Comparison of ENCODE assay signal across 7 mouse cellular contexts in the genomic region with DNA sequence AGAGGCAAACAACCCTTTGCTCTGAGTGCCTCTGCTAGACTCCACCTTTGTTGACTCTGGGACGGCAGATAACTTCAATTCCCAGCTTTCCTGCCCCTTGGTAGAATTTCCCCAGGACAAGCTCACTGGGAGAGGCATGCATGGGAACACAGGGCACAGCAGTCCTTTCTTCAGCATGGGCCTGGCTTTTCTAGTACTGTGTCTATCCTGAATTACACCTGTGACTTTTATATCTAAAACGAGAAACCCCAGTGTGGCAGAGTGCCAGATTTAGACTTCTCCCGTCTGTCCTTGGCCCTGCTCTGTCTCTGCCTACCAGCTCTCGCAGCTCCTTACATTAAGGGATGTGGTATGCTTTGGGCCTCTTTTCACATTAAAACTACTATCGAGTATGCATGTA. TPM values are rescaled to one million over a fixed set of nuclear protein-coding genes. Genes with fewer than 3 reads are reported as not detected.
DNase-seq lines count a peak whose midpoint lies in the region; ATAC-seq and TF ChIP-seq lines count a peak whose summit lies in the region.

No protein-coding gene starts in this region.

- peaks cover 39% of the 10 kb centered on the region for H3K4me1 ChIP-seq in kidney, postnatal 0 days (replicated peaks; ENCODE audit: insufficient read depth, low read length)
- H3K4me1 ChIP-seq in forebrain, postnatal 0 days (ENCODE audit: insufficient read depth) = peaks cover 29% of the 10 kb centered on the region
- H3K4me1 ChIP-seq in liver, embryonic 15.5 days (replicated peaks) = peaks cover 77% of the 10 kb centered on the region

- H3K4me2 ChIP-seq in kidney, postnatal 0 days (ENCODE audit: low read length) = peak overlapping the region; percentile 68; the same call in 1 of the 2 replicates
- peak overlapping the region; percentile 36 for H3K4me2 ChIP-seq in forebrain, postnatal 0 days (ENCODE audit: low read depth)
- peak overlapping the region; percentile 89 for H3K4me2 ChIP-seq in liver, embryonic 15.5 days

- no peak for TF ChIP-seq CTCF in kidney, postnatal 0 days (IDR thresholded peaks at IDR 0.05; ENCODE audit: low read depth)
- no peak for TF ChIP-seq CTCF in forebrain, postnatal 0 days (IDR thresholded peaks at IDR 0.05; ENCODE audit: low read depth)

- H3K4me3 ChIP-seq in kidney, postnatal 0 days (replicated peaks; ENCODE audit: low read depth, low read length) = no peak overlapping the region
- H3K4me3 ChIP-seq in forebrain, postnatal 0 days (ENCODE audit: low read depth, low read length) = no peak overlapping the region
- peak overlapping the region; percentile 78; the same call in 1 of the 2 replicates for H3K4me3 ChIP-seq in liver, embryonic 15.5 days (replicated peaks)

- ATAC-seq in kidney, postnatal 0 days (replicated peaks; ENCODE audit: low FRiP score, low read depth) = no peak
- no peak for ATAC-seq in forebrain, postnatal 0 days
- no peak for ATAC-seq in liver, embryonic 15.5 days (ENCODE audit: insufficient read depth)

- H3K9me3 ChIP-seq in kidney, postnatal 0 days (replicated peaks; ENCODE audit: low read length) = no peaks in the 10 kb centered on the region
- H3K9me3 ChIP-seq in forebrain, postnatal 0 days (ENCODE audit: low read length) = no peaks in the 10 kb centered on the region
- no peaks in the 10 kb centered on the region for H3K9me3 ChIP-seq in liver, embryonic 15.5 days (replicated peaks)

- peaks cover 16% of the 10 kb centered on the region for H3K36me3 ChIP-seq in kidney, postnatal 0 days (ENCODE audit: insufficient read depth, low read length)
- H3K36me3 ChIP-seq in forebrain, postnatal 0 days (ENCODE audit: insufficient read depth) = peaks cover 18% of the 10 kb centered on the region
- peaks cover 23% of the 10 kb centered on the region for H3K36me3 ChIP-seq in liver, embryonic 15.5 days (replicated peaks)

- WGBS in kidney, postnatal 0 days = 27% methylated on average over 5 of the region's 5 CpGs
- 42% methylated on average over 5 of the region's 5 CpGs for WGBS in forebrain, postnatal 0 days
- 35% methylated on average over 5 of the region's 5 CpGs for WGBS in liver, embryonic 15.5 days (ENCODE audit: insufficient replicate concordance)

- peak overlapping the region; percentile 1; the same call in 1 of the 2 replicates for H3K9ac ChIP-seq in kidney, postnatal 0 days (ENCODE audit: low read depth, low read length)
- no peak overlapping the region for H3K9ac ChIP-seq in forebrain, postnatal 0 days
- H3K9ac ChIP-seq in liver, embryonic 15.5 days = no peak overlapping the region

- peak overlapping the region; percentile 51 for H3K27ac ChIP-seq in kidney, postnatal 0 days
- H3K27ac ChIP-seq in forebrain, postnatal 0 days (ENCODE audit: low read depth, low read length) = peak overlapping the region; percentile 73
- H3K27ac ChIP-seq in liver, embryonic 15.5 days (replicated peaks) = peak overlapping the region; percentile 96

- no peak for DNase-seq in kidney, postnatal 0 days (ENCODE audit: low spot score)
- no peak for DNase-seq in kidney, adult 11 months
- DNase-seq in brain, adult 2 months (ENCODE audit: low read depth, low spot score) = peak; percentile 30
- no peak for DNase-seq in forebrain, postnatal 0 days
- peak; percentile 58 to 69 for DNase-seq in right cerebral cortex, postnatal 10 days (ENCODE audit: low spot score in 2 of 2)
- no peak for DNase-seq in embryo, embryonic 9.5 days (ENCODE audit: extremely low spot score)

- H3K27me3 ChIP-seq in kidney, postnatal 0 days (ENCODE audit: insufficient read depth, low read length) = no peaks in the 10 kb centered on the region
- no peaks in the 10 kb centered on the region for H3K27me3 ChIP-seq in forebrain, postnatal 0 days (ENCODE audit: insufficient read depth, low read length)
- no peaks in the 10 kb centered on the region for H3K27me3 ChIP-seq in liver, embryonic 15.5 days

RNA-seq across cellular contexts. Expression of a gene that starts 10.6 kb away (rescaled TPM):
- polyA plus RNA-seq in kidney, postnatal 0 days (2015; fragmentation: Nextera tagmentation; extraction: Ambion mirVana) = 352 and 403 TPM in 2 replicates
- 315 and 316 TPM in 2 replicates for total RNA-seq in forebrain, postnatal 0 days (2014; rRNA removed)
- 419 and 440 TPM in 2 replicates for polyA plus RNA-seq in forebrain, postnatal 0 days (2015; fragmentation: Nextera tagmentation; extraction: Ambion mirVana)
- polyA plus RNA-seq in liver, embryonic 15.5 days (2015; fragmentation: Nextera tagmentation; extraction: Ambion mirVana) = 185 and 190 TPM in 2 replicates

RNA-seq across cellular contexts. Expression of a gene that starts 20.9 kb away (rescaled TPM):
- polyA plus RNA-seq in kidney, postnatal 0 days (2015; fragmentation: Nextera tagmentation; extraction: Ambion mirVana) = 0.08 and 0.12 TPM in 2 replicates
- total RNA-seq in forebrain, postnatal 0 days (2014; rRNA removed) = 0.31 and 0.38 TPM in 2 replicates
- 0.10 and 0.11 TPM in 2 replicates for polyA plus RNA-seq in forebrain, postnatal 0 days (2015; fragmentation: Nextera tagmentation; extraction: Ambion mirVana)
- 0.05 and 0.08 TPM in 2 replicates for polyA plus RNA-seq in liver, embryonic 15.5 days (2015; fragmentation: Nextera tagmentation; extraction: Ambion mirVana)

RNA-seq across cellular contexts. Expression of a gene that starts 30.6 kb away (rescaled TPM):
- 150 TPM in 2 replicates for polyA plus RNA-seq in kidney, postnatal 0 days (2015; fragmentation: Nextera tagmentation; extraction: Ambion mirVana)
- total RNA-seq in forebrain, postnatal 0 days (2014; rRNA removed) = 76.9 and 103 TPM in 2 replicates
- 93.8 and 118 TPM in 2 replicates for polyA plus RNA-seq in forebrain, postnatal 0 days (2015; fragmentation: Nextera tagmentation; extraction: Ambion mirVana)
- 54.0 and 61.5 TPM in 2 replicates for polyA plus RNA-seq in liver, embryonic 15.5 days (2015; fragmentation: Nextera tagmentation; extraction: Ambion mirVana)

RNA-seq across cellular contexts. Expression of a gene that starts 31.6 kb away (rescaled TPM):
- 166 and 177 TPM in 2 replicates for polyA plus RNA-seq in kidney, postnatal 0 days (2015; fragmentation: Nextera tagmentation; extraction: Ambion mirVana)
- 91.3 and 94.7 TPM in 2 replicates for total RNA-seq in forebrain, postnatal 0 days (2014; rRNA removed)
- polyA plus RNA-seq in forebrain, postnatal 0 days (2015; fragmentation: Nextera tagmentation; extraction: Ambion mirVana) = 213 and 221 TPM in 2 replicates
- 71.4 and 75.6 TPM in 2 replicates for polyA plus RNA-seq in liver, embryonic 15.5 days (2015; fragmentation: Nextera tagmentation; extraction: Ambion mirVana)

Comparison
In these comparisons a context has a peak if more than half of its experiments do, and no peak if none do; other contexts are left out.
1. DNase-seq: peak in brain, adult 2 months (single experiment) and right cerebral cortex, postnatal 10 days (2 of 2); none in kidney, postnatal 0 days (single experiment), kidney, adult 11 months (single experiment), forebrain, postnatal 0 days (single experiment) and embryo, embryonic 9.5 days (single experiment).
2. H3K4me2 ChIP-seq: peak in every context shown above with its lines; median percentile 89 in liver, embryonic 15.5 days; 68 in kidney, postnatal 0 days; 36 in forebrain, postnatal 0 days.
3. Peak in every context shown above with its lines, with median percentiles within 50 percentile points of each other: H3K27ac ChIP-seq.